Mouse (Mus musculus) bone marrow, adult 2 months (tissue): Measurements from ENCODE around the gene Lurap1l. TPM values are rescaled to one million over a fixed set of nuclear protein-coding genes. Genes with fewer than 3 reads are reported as not detected.

Source experiments
- H3K27ac ChIP-seq: fragments of 200-500 bp; 2 replicates; pipeline ENCODE4 v1.5.1; 2012; ENCODE audit warnings: low read depth, mild to moderate bottlenecking, control low read depth, inconsistent platforms, low read length; ENCODE audit not compliant: control insufficient read depth, poor library complexity, insufficient read depth
- H3K4me1 ChIP-seq: fragments of 200-500 bp; 2 replicates; pipeline ENCODE4 v1.6.1; 2011; ENCODE audit warnings: low read length; ENCODE audit not compliant: control insufficient read depth, insufficient read depth
- H3K4me3 ChIP-seq: fragments of 200-500 bp; replicated peaks from 2 replicates; pipeline ENCODE3; 2011; ENCODE audit warnings: mild to moderate bottlenecking, low read depth, low read length, control low read depth; ENCODE audit not compliant: control insufficient read depth
- CTCF ChIP-seq: fragments of 200-500 bp; IDR thresholded peaks from 2 replicates; pipeline ENCODE4 v1.5.1; 2011; ENCODE audit warnings: low read length, control low read depth; ENCODE audit not compliant: control insufficient read depth, insufficient read depth
- POLR2A ChIP-seq: fragments of 200-500 bp; IDR thresholded peaks from 2 replicates; pipeline ENCODE4 v1.6.1; 2011; ENCODE audit warnings: low read depth, mild to moderate bottlenecking, control low read depth, low read length, borderline replicate concordance; ENCODE audit not compliant: control insufficient read depth
- WGBS: fragments of 180-500 bp; shearing (Covaris S2); methylation state at CpG from one replicate; pipeline ENCODE4 v1.1.7; 2018; 5-methylcytosine and 5-hydroxymethylcytosine counted together
- polyA plus RNA-seq: library from polyadenylated mRNA; stranded (reverse); fragments of >200 nt; gene quantifications from 2 replicates; pipeline ENCODE4 v1.2.4, GENCODE M21; 2011; ENCODE audit warnings: low replicate concordance; ENCODE audit not compliant: missing spikeins, insufficient read depth, insufficient read length

Lurap1l gene
- polyA plus RNA-seq, 1 experiment, result 0.82 TPM

DNA sequence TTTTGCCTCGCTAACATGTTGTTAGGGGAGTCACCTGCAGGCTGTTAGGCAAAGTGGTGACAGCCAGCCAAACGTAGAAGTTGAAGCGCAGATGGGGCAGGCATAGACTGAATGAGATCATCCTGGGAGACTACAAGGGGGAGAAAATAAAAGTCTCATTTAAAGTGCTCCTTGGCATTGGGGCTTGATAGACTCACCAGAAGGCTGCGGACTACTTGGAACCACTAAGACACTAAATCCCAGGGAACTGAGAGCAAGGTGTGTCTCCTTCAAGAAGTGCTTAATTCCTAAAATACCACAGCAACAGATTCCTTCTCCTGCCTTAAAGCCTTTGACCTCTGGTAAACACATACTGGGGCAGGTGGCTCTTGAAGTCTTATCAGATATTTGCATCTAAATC is 35.4 kb upstream of the Lurap1l start:
- WGBS, result 82% methylated on average over 4 of the region's 4 CpGs
- no peak overlapping the region for H3K27ac ChIP-seq
- TF ChIP-seq POLR2A (no peak), CTCF (no peak)
- no peak overlapping the region for H3K4me3 ChIP-seq
- no peaks in the 10 kb centered on the region for H3K4me1 ChIP-seq

DNA sequence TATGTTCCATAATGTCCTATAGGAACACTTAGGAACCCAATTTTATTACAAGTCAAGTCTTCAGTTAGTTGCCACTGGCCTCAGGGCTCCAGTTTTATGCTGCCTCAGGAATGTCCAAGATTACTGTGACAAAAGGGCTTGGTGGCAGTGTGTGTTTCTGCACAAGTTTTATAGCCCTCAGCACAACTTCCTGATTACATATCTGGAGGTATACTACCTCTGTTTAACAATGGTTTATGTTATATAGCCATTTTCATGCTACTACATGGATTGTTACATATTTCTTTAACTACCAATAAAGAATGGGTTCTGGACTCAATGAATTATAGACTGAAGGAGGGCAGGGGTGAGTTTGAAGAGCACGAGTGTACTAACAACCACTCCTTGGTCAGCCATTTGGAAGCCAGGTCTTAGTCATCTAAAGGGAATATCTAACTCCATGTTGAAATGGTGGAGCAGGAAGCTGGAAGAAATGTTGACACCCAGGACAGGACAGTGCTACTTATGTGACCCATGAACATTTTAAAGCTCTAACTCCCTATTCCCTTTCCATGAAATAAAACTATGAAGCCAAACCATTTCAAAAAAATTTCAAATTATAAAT is 28.3 kb upstream of the Lurap1l start:
- no peak for TF ChIP-seq CTCF
- TF ChIP-seq POLR2A, result no peak
- Histone ChIP-seq H3K4me3 (no peak overlapping the region), H3K27ac (no peak overlapping the region), H3K4me1 (no peaks in the 10 kb centered on the region)
- 73% methylated on average over 1 of the region's 1 CpGs for WGBS

DNA sequence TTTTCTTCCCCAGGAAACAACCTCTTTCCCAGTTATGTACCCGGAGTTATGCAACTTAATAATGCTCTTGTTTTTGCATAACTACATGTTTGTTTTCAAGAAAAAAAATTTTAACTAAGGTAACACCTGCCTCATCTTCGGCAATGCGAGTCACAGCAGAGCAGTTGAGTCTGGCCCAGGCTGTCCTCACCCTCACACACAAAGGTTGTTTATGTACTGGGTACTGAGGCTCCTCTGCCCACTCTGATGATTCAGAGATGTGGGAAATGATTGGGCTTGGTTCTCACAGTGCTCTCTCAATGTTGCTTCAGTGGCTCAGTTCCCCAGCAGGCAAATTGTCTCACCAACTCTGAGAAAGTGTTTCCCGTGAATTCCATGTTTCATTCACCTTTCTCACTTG is 23.8 kb upstream of the Lurap1l start:
- Histone ChIP-seq H3K4me3 (no peak overlapping the region), H3K27ac (no peak overlapping the region), H3K4me1 (no peaks in the 10 kb centered on the region)
- TF ChIP-seq POLR2A, result no peak
- no peak for TF ChIP-seq CTCF
- 76% methylated on average over 4 of the region's 4 CpGs for WGBS

DNA sequence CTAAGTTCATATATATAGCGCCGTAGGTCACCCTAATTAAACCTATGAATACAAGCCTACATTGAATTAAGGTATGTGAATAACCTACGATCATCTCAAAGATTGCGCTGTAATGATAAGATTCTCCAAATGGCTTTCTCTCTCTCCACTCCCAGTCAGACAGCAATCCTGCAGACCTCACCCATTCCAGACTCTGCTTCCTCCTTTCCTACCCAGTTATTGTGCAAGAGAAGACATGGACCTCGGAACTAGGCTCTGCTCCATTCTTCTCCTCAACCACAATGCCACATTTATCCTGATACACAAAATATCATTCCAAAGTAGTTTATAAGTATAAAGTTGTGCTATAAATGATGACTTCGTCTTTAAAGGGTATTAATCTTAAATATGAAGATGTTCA is 19.4 kb upstream of the Lurap1l start:
- H3K27ac ChIP-seq, result no peak overlapping the region

DNA sequence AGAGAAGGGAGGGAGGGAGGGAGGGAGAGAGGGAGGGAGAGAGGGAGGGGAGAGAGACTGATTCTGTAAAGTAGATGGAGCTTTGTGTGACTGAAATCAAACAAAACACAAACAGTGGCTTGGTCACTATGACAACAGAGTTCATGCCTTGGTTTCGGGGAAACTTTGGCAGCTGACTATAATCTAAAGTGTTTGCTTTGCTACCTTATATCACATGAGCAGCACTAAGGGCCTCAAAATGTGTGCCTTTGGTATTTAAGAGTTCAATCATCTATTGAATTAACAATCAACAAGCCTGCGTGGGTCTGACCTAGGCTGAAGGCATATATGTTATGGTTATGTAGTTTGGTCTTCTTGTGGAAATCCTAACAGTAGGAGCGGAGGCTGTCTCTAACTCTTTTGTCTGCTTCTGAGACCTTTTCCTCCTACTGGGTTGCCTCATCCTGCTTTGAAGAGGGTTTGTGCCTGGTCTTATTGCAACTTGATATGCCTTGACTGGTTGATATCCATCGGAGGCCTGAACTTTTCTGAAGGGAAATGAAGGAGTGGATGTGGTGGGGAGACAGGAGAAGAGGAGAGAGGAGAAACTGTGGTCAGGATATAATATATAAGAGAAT is 15.1 kb upstream of the Lurap1l start:
- TF ChIP-seq POLR2A (no peak), CTCF (no peak)
- no peaks in the 10 kb centered on the region for H3K4me1 ChIP-seq
- no peak overlapping the region for H3K4me3 ChIP-seq
- WGBS, result 81% methylated on average over 4 of the region's 4 CpGs
- H3K27ac ChIP-seq, result no peak overlapping the region

More for the DNA sequence above, 19.4 kb upstream of the Lurap1l start:
- Histone ChIP-seq H3K4me3 (no peak overlapping the region), H3K4me1 (no peaks in the 10 kb centered on the region)
- TF ChIP-seq CTCF (no peak), POLR2A (no peak)
- WGBS, result 83% methylated on average over 6 of the region's 6 CpGs

DNA sequence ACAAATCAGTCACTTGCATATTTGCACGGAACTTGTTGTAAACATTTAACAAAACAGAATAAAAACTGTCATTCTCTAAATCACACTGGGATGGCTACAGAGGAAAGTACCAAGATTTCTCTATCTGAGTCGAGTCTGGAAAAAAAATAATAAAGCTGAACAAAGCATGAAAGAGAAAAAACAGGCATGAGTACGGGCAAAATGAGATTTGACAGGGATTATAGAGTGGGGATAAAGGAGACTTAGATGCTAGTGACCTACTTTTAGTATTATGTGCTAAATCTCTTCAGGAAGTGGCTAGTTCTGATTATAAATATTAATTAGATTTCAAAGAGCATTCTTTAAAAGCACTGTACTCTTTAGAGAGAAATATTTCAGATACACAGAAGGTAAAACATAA is 3.7 kb upstream of the Lurap1l start:
- 69% methylated on average over 3 of the region's 3 CpGs for WGBS
- H3K4me3 ChIP-seq, result no peak overlapping the region
- H3K27ac ChIP-seq, result no peak overlapping the region
- TF ChIP-seq CTCF (no peak), POLR2A (no peak)
- no peaks in the 10 kb centered on the region for H3K4me1 ChIP-seq

DNA sequence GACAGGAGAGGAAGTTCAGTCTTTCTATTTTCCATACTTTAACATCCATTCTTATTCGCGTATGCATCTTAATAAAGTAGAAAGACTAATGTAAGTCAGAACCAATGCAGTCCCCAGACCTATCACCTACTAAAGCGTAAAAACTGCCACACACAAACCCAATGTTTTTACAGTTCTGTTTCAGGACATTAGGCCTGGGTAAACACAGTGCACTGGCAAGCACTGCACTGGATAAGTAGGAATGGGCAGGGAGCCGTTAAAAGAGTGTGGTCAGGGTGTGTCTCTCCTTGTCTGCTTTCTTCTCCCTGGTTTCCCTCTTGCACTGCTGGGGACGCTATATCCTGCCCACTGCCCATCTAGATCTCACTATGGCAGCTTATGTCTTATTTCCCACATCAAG is 2.5 kb upstream of the Lurap1l start:
- no peak overlapping the region for H3K4me3 ChIP-seq
- WGBS, result 76% methylated on average over 5 of the region's 5 CpGs
- H3K27ac ChIP-seq, result no peak overlapping the region
- no peaks in the 10 kb centered on the region for H3K4me1 ChIP-seq
- TF ChIP-seq CTCF (no peak), POLR2A (no peak)

DNA sequence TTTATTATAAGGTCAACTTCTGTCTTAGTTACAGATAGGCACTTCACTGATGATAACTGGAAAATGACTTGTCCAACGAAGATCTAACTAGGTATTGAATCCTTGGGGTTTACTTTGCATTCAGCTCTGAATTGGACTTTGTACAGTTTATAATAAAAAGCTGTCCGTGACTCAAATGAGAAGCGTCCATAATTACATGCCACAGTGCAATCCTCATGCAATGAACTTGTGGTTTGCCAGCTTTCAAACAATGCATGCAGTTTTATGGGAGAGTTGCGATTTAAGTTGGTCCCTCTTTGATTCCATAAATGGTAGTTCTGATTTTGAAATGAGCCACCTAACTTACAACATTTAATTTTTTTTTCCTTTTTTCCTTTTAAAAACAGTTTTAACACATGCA is 1.5 kb upstream of the Lurap1l start:
- no peaks in the 10 kb centered on the region for H3K4me1 ChIP-seq
- H3K27ac ChIP-seq, result no peak overlapping the region
- TF ChIP-seq CTCF (no peak), POLR2A (no peak)
- no peak overlapping the region for H3K4me3 ChIP-seq
- 73% methylated on average over 4 of the region's 4 CpGs for WGBS
